Mouse (Mus musculus) heart, postnatal 0 days (tissue): ENCODE data around the gene Gm28051.

Source experiments
- CTCF ChIP-seq: IDR thresholded peaks from 2 replicates; pipeline ENCODE4 v1.5.1; 2016; ENCODE audit warnings: antibody characterized with exemption, control low read depth, low read depth
- EP300 ChIP-seq: IDR thresholded peaks from 2 replicates; pipeline ENCODE4 v1.6.1; 2016; ENCODE audit warnings: antibody characterized with exemption, low read depth

DNA sequence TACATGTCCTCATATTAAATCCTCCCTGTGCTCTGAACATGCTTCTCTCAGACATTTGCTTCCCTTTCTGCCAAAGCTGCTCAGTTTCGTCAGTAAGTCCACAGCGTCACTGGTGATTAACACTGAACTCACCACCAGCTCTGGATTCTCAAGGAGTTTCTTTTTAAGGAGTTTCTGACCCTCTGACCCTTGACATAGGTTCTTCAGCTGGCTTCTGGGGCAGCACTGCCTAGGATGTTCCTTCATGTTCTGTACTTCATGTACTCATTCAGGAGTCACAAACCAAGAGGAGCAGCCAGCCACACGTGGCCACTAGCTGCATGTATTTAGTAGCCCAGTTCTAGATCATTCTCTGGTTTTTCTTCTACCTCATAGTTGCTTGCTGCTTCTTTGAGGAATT is 9.3 kb downstream of the Gm28051 start:
- TF ChIP-seq EP300 (no peak), CTCF (no peak)
